Mouse (Mus musculus) left cerebral cortex, adult 2 months (tissue): Measurements from ENCODE around the gene 1110004F10Rik. TPM values are rescaled to one million over a fixed set of nuclear protein-coding genes. Genes with fewer than 3 reads are reported as not detected.
A peak's percentile ranks its signal among the peaks of the same experiment; 100 is the strongest.
"Not testable (repeated sequence)": the region's sequence is repeated elsewhere in the genome, so short reads cannot be mapped to it uniquely, and the experiment has no call there.

Experiments used
- DNase-seq, 2 experiments: peaks; one replicate each; pipeline ENCODE4 v3.0.0; 2021 to 2022; ENCODE audit warnings: low spot score in 2 of 2, mixed read lengths in 1 of 2; ENCODE audit errors: extremely low spot score in 1 of 2
- H3K27ac ChIP-seq: fragments of 200-600 bp; 2 replicates; pipeline ENCODE4 v1.8.1; 2022
- H3K4me3 ChIP-seq: fragments of 200-600 bp; 2 replicates; pipeline ENCODE4 v1.8.1; 2022
- CTCF ChIP-seq: fragments of 200-600 bp; IDR thresholded peaks from 2 replicates; pipeline ENCODE4 v1.8.1; 2022; ENCODE audit warnings: antibody characterized with exemption, mild to moderate bottlenecking, moderate library complexity
- intact Hi-C: fragments of 180-260 bp; cut with DNase I; formaldehyde crosslinking; loops from one replicate; pipeline ENCODE4 v1.15.1; 2025
- total RNA-seq, 2 experiments: library from RNA; stranded (reverse); gene quantifications; 2 replicates each; pipeline ENCODE4 v1.2.3; 2021

Gene 1110004F10Rik
- total RNA-seq, 2 experiments from 2014 or later, result 87.1 to 93.6 TPM

GRCm38 (mm10) chr7:116035504-116035903 lies 3.7 kb upstream of the 1110004F10Rik start:
- TF ChIP-seq CTCF, result no peak
- H3K4me3 ChIP-seq, result no peak overlapping the region
- DNase-seq, result no peak
- H3K27ac ChIP-seq, result no peak overlapping the region
- intact Hi-C loops, result no loop called here

- no peak for DNase-seq
- Histone ChIP-seq H3K4me3 (no peak overlapping the region), H3K27ac (no peak overlapping the region)
- TF ChIP-seq CTCF, result no peak
- intact Hi-C loops, result no loop called here
Measured at GRCm38 (mm10) chr7:116036591-116037555, 2.3 kb upstream of the 1110004F10Rik start.

DNA sequence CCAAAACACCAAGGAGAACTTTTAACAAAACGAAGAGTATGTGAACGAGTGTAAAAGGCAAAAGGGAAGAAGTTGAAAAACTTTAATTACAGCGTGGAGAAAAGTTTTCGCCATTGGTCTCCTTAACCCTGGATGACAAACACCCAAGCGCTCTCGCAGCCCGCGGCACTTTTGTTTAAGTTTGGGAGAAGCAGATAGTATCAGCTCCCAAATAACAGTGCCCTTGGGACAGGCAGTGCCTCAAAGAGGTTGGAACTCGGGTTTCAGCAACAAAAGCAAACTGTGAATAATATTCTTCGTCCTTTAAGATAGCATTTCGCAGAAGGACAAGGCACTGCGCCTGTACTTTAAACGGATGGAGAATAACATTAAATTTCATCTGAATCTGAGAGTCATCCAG lies 1.2 kb upstream of the 1110004F10Rik start:
- H3K4me3 ChIP-seq, result no peak overlapping the region; the same call in 1 of the 2 replicates
- intact Hi-C loops, result no loop called here

DNA sequence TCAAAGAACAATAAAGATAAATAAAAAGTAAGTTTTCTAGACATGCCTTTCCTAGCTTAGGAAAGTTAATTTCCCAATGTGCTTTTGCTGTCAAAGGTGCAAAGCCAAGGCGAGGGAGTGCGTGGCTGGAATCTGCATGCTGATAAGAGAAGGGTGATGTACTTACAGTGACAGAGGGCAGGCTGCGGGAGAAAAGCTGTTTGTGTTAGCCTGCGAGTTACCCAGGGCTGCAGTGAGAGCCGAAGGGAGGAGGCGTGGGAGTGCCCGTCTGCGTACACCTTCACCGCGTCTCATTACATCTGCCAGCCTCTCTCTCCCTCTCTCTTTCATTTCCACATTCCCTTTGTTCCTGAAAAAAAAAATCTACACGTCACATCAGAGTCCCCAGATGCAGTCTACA lies 686 bp upstream of the 1110004F10Rik start, which contains the start of gene Sox6:
Gene Sox6 (minus strand): TSS at position 286 of the 400 bp plus-strand sequence.
- H3K4me3 ChIP-seq, result peak within 1 kb of the TSS; percentile 51
- no peak for TF ChIP-seq CTCF
- intact Hi-C loops, result no loop called here
- no peak for DNase-seq
- peak within 1 kb of the TSS; percentile 44; the same call in 1 of the 2 replicates for H3K27ac ChIP-seq

More for the DNA sequence above, 1.2 kb upstream of the 1110004F10Rik start:
- no peak for DNase-seq
- no peak overlapping the region for H3K27ac ChIP-seq
- TF ChIP-seq CTCF, result no peak

DNA sequence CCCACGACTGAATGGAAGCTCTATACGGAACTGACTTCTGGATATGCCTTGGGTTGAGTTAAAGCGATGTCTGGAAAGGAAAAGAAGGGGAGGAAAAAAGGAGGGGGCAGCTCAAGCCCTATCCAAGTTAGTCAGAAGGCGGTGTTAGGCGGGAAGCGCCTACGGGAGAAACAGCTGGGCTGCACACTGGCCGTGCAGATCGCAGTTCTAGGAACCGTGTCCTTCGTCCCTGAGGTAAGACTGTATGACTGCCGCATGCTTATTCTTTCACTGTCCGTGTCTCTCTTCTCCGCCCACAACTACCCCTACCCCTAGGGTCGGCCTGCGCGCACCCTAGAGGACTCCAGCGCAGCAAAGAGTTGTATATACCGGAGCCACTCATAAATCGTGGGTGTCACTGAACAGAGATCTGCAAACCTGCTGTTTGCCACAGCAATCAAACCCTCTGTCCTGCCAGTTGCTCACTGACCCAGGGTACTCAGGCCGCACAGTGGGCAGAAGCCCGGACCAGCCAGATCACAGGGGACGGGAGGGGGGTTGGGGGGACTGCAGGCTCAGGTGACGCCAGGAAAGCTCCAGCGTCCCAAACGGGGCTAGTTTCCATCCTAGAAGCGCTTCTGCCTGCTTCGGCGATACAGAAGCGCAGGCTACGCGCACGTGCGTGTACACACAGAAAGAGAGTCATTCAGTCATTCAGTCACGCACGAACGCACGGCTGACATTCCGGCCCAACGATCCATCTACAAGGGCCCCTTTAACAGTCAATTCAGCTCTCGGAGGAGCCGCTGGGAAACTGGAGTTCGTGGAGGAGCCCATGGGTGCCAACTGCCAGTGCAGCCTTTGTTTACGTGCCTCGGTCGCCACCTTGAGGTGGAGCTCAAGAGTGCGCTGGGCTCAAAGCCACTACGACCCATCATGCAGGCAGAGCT lies 605 bp downstream of the 1110004F10Rik start:
- intact Hi-C loops, result loop anchor here (1.0 to 2.0 kb wide), 4 partner anchors 673 to 1166 kb away; no protein-coding TSS in a partner anchor
- TF ChIP-seq CTCF, result peak; percentile 93
- peak overlapping the region; percentile 51 for H3K4me3 ChIP-seq
- peak overlapping the region; percentile 44; the same call in 1 of the 2 replicates for H3K27ac ChIP-seq
- peak; percentile 86 to 89 for DNase-seq

- peak overlapping the region; percentile 51 for H3K4me3 ChIP-seq
- intact Hi-C loops, result loop anchor here (1.0 to 2.0 kb wide), 4 partner anchors 674 to 1166 kb away; no protein-coding TSS in a partner anchor
- DNase-seq, result no peak
- no peak for TF ChIP-seq CTCF
- no peak overlapping the region for H3K27ac ChIP-seq
Measured at GRCm38 (mm10) chr7:116040470-116041019, 1.3 kb downstream of the 1110004F10Rik start.

DNA sequence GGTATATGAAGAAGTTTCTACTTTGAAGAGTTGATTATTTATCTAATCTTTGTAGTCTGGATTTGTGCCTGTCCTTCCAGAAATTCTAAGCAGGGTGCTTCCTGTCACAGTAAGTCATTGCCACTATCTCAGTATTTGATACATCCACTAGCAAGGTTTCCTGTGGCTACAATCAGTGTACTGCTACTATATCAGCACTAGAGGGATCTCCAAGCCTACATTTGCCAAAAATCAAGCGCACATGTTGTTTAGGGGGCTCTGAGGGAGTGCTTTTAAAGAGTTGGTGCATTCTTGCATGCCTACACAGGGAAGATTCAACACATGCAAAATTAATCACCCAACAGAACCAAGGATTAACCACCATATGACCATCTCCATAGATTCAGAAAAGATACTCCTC lies 21.5 kb downstream of the 1110004F10Rik start:
- no peak for DNase-seq
- Histone ChIP-seq H3K4me3 (no peak overlapping the region), H3K27ac (no peak overlapping the region)
- intact Hi-C loops, result no loop called here
- peak; percentile 19; the same call in 1 of the 2 replicates for TF ChIP-seq CTCF

GRCm38 (mm10) chr7:116084366-116084765 lies 45.2 kb downstream of the 1110004F10Rik start, which contains the start of gene Gm4353:
Gene Gm4353, minus strand, starts transcription at chr7:116084635.
- intact Hi-C loops, H3K27ac ChIP-seq, DNase-seq: not testable (repeated sequence)

DNA sequence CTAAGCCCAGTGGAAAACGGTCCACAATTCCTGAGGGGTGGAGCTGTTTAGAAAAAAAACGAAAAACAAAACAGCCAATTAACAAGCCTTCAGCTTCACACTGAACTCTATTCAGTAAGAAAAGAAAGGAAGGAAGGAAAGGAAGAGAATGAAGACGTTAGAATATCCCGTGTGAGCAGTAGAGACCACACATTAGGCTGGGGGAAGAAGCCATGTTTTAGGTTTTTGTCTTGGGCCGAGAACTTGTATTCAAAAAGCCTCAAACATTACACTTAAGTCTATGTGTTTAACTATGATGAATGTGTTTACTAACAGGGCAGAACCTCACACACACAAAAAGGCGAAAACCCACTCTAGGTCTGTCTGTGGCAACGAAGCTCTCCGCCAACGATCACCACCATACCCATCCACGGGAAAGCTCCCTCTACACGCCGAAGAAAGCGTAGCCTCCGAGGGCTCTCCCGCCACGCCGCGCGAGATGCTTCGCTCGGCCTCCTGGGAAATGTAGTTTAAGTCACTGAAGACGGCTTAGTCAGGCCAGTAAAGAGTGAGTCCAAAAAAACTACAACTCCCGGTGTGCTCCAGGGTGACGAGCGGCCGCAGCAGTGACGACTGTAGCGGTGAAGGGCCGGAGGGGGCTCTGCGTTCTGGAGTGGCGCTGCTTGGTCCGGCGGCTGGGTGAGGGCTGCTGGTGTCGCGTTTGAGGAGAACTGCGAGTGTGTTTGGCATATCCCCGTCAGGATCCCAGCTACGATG lies 53.7 kb downstream of the 1110004F10Rik start:
- intact Hi-C loops, result no loop called here
- DNase-seq, result peak; percentile 92 to 95
- TF ChIP-seq CTCF, result peak; percentile 44

More at GRCm38 (mm10) chr7:116084366-116084765, 45.2 kb downstream of the 1110004F10Rik start, which contains the start of gene Gm4353:
- not testable (repeated sequence) for H3K4me3 ChIP-seq

GRCm38 (mm10) chr7:116093466-116093850 lies 54.3 kb downstream of the 1110004F10Rik start:
- DNase-seq, result no peak
- intact Hi-C loops, result no loop called here
- peak overlapping the region; percentile 62 for H3K4me3 ChIP-seq
- peak overlapping the region; percentile 92 for H3K27ac ChIP-seq
- TF ChIP-seq CTCF, result peak; percentile 11

More for the DNA sequence above, 53.7 kb downstream of the 1110004F10Rik start:
- Histone ChIP-seq H3K4me3 (peak overlapping the region; percentile 62), H3K27ac (peak overlapping the region; percentile 92)
